Mouse (Mus musculus): ENCODE measurements around the gene Xlr3b. TPM values are rescaled to one million over a fixed set of nuclear protein-coding genes. Genes with fewer than 3 reads are reported as not detected.
"Not testable (repeated sequence)": the region's sequence is repeated elsewhere in the genome, so short reads cannot be mapped to it uniquely, and the experiment has no call there.

The Xlr3b gene
- 1.2 and 1.4 TPM in 2 replicates for polyA plus RNA-seq (2012; rRNA removed)

- DNase-seq (ENCODE audit: low read depth) = not testable (repeated sequence)
Measured at GRCm38 (mm10) chrX:73191934-73192333, at the start of gene Xlr3b. Gene Xlr3b, plus strand, starts transcription at chrX:73192207.

DNA sequence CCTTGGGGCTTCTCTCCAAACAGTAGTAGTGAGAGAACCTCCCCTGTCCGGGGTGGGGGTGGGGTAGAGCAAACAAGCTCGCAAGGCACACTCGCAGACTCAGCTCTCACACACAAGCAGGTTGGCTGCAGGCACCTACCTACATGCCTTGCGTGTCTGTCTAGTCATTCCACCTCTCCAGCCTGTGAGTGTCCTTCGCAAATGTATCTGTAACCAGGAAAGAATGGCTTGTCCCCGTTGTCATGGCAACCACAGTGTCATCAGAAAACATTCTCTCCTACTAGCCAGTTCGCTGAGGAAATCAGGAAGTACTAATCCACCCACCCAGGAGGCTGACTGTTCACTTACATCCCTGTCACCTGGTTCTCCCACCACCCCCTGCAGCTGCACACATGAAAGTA lies 48.8 kb upstream of the Xlr3b start:
- DNase-seq (ENCODE audit: low read depth) = not testable (repeated sequence)

GRCm38 (mm10) chrX:73148496-73148895 lies 43.5 kb upstream of the Xlr3b start, which contains the start of gene Xlr5b:
Gene Xlr5b, plus strand, starts transcription at chrX:73148796.
- not testable (repeated sequence) for DNase-seq (ENCODE audit: low read depth)

DNA sequence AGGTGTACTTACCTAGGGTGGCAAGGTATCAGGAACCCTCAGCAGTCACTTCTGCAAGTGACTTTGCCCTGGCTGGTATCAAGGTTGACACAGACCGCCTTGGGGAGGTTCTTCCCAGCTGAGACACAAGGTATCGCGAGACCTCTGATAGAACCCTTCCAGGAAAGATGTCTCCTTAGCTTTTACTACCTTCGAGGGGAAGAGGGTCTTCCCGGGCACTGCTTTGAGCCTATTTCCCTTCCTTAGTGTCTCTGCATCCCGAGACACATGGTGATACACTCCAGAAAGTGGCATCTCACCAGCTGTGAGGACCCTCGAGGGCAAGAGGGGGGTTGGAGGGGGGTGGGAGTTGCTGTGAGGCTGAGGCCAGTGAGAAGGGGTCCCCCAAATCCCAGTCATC lies 42.7 kb upstream of the Xlr3b start, which contains the start of gene DXBay18:
Gene DXBay18 (minus strand): TSS at position 101 of the 400 bp plus-strand sequence.
- not testable (repeated sequence) for DNase-seq (ENCODE audit: low read depth)

- not testable (repeated sequence) for DNase-seq (ENCODE audit: low read depth)
Measured at GRCm38 (mm10) chrX:73176889-73177288, 15.1 kb upstream of the Xlr3b start, which contains the start of gene Spin2d. Gene Spin2d, minus strand, starts transcription at chrX:73176989.

GRCm38 (mm10) chrX:73213819-73214564 lies 22.0 kb downstream of the Xlr3b start, which contains the start of gene Xlr4b:
Gene Xlr4b, plus strand, starts transcription at chrX:73214333.
- DNase-seq (ENCODE audit: low read depth) = not testable (repeated sequence)

DNA sequence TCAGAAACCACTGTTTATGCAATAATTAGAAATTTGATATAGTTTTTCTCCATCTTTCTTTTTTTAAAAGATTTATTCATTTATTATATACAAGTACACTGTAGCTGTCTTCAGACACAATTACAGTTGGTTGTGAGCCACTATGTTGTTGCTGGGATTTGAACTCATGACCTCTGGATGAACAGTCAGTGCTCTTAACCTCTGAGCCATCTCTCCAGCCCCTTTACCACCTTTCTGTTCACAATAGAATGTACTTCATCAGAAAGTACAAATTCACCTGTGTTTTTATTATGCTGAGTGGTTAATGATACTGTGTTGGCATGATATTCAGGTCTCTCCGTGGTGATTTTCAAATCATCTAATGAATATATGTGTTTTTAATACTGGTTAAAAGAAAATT lies 33.4 kb downstream of the Xlr3b start:
- DNase-seq (ENCODE audit: low read depth) = no peak

DNA sequence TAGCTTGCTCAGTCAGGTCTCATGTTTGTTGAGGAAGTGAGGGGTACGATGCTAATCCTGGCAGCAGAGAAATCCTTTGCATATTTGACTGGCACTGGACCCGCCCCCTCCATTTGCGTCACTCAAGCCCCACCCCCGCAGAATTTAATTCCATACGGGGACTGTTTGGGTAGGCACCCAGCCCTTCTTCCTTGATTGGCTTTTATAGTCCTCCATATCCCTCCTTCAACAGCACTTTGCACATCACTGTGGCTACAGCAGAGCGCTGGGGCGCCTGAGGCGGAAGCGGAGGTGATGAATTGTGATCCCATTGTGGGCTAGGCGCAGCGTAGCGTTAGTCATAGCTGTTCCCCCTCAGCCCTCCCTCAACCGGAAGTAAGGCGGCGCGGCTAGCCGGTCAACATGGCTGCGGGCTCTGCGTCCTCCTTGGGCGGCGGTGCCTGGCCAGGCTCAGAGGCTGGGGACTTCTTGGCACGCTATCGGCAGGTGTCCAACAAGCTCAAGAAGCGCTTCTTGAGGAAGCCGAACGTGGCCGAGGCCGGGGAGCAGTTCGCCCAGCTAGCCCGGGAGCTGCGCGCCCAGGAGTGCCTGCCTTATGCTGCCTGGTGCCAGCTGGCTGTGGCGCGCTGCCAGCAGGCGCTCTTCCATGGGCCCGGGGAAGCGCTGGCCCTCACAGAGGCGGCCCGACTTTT lies 36.1 kb downstream of the Xlr3b start, which contains the start of gene F8a:
Gene F8a (plus strand): TSS at position 378 of the 692 bp plus-strand sequence.
- no peak for DNase-seq (ENCODE audit: low read depth)

GRCm38 (mm10) chrX:73228606-73229214 lies 36.7 kb downstream of the Xlr3b start:
- no peak for DNase-seq (ENCODE audit: low read depth)

DNA sequence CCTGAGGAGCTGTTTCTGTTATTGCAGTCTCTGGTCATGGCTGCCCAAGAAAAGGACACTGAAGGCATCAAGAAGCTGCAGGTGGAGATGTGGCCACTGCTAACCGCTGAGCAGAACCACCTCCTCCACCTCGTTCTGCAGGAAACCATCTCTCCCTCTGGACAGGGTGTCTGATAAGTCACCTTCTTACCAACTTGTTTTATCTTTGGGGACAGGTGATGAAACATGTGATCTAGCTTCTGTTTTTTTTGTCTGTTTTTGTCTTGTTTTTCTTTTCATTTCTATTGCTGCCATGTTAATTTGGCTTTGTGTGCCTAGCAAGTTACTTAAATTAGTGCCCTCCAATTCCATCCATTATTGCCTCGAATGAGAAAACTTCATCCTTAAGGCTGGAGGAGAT lies 37.3 kb downstream of the Xlr3b start:
- no peak for DNase-seq (ENCODE audit: low read depth)

GRCm38 (mm10) chrX:73242821-73243325 lies 50.9 kb downstream of the Xlr3b start, which contains the start of gene Xlr4c:
Gene Xlr4c, minus strand, starts transcription at chrX:73243130.
- not testable (repeated sequence) for DNase-seq (ENCODE audit: low read depth)

Other genes starting within 250 kb of the Xlr3b start
- 157 and 194 TPM in 2 replicates for gene Zfp185, start 204.9 kb upstream of the Xlr3b start, polyA plus RNA-seq (2012; rRNA removed)
- not detected in 2 replicates for gene Pnma5, start 155.1 kb upstream of the Xlr3b start, polyA plus RNA-seq (2012; rRNA removed)
- gene Pnma3, start 127.4 kb upstream of the Xlr3b start, polyA plus RNA-seq (2012; rRNA removed) = 0.03 TPM in 1 of 2 replicates, not detected in the other
- 2.1 and 4.6 TPM in 2 replicates for gene Xlr4a, start 109.7 kb upstream of the Xlr3b start, polyA plus RNA-seq (2012; rRNA removed)
- 1.7 and 2.3 TPM in 2 replicates for gene Xlr3a, start 95.1 kb upstream of the Xlr3b start, polyA plus RNA-seq (2012; rRNA removed)
- 1.00 and 1.9 TPM in 2 replicates for gene Gm14685, start 75.2 kb upstream of the Xlr3b start, polyA plus RNA-seq (2012; rRNA removed)
- not detected in 2 replicates for gene Xlr5b, start 43.4 kb upstream of the Xlr3b start, polyA plus RNA-seq (2012; rRNA removed)
- 0.35 and 0.55 TPM in 2 replicates for gene DXBay18, start 42.8 kb upstream of the Xlr3b start, polyA plus RNA-seq (2012; rRNA removed)
- not detected in 2 replicates for gene Spin2d, start 15.2 kb upstream of the Xlr3b start, polyA plus RNA-seq (2012; rRNA removed)
- 0.63 and 1.0 TPM in 2 replicates for gene Xlr4b, start 22.1 kb downstream of the Xlr3b start, polyA plus RNA-seq (2012; rRNA removed)
- 7.2 and 12.1 TPM in 2 replicates for gene F8a, start 36.1 kb downstream of the Xlr3b start, polyA plus RNA-seq (2012; rRNA removed)
- gene Xlr4c, start 50.9 kb downstream of the Xlr3b start, polyA plus RNA-seq (2012; rRNA removed) = 0.81 and 1.4 TPM in 2 replicates
- 0.18 and 0.31 TPM in 2 replicates for gene Xlr3c, start 73.2 kb downstream of the Xlr3b start, polyA plus RNA-seq (2012; rRNA removed)
- gene Xlr5a, start 100.8 kb downstream of the Xlr3b start, polyA plus RNA-seq (2012; rRNA removed) = not detected in 2 replicates
- gene Xlr5c, start 100.8 kb downstream of the Xlr3b start, polyA plus RNA-seq (2012; rRNA removed) = not detected in 2 replicates
- gene Gm45015, start 144.6 kb downstream of the Xlr3b start, polyA plus RNA-seq (2012; rRNA removed) = not detected in 2 replicates
- 20.4 and 22.8 TPM in 2 replicates for gene Zfp275, start 150.4 kb downstream of the Xlr3b start, polyA plus RNA-seq (2012; rRNA removed)
- 0.08 and 0.14 TPM in 2 replicates for gene Gm18336, start 206.5 kb downstream of the Xlr3b start, polyA plus RNA-seq (2012; rRNA removed)
- 0.09 and 0.12 TPM in 2 replicates for gene Zfp92, start 218.9 kb downstream of the Xlr3b start, polyA plus RNA-seq (2012; rRNA removed)
- 3.7 and 5.0 TPM in 2 replicates for gene Trex2, start 243.1 kb downstream of the Xlr3b start, polyA plus RNA-seq (2012; rRNA removed)

Measured in gonadal fat pad, adult 2 months (tissue).